Mouse (Mus musculus) lung, adult 2 months (tissue): ENCODE data around the gene Iqcf1.

Experiments
- CTCF ChIP-seq: fragments of 200-500 bp; IDR thresholded peaks from 2 replicates; pipeline ENCODE4 v1.5.1; 2011; ENCODE audit warnings: mild to moderate bottlenecking, low read length, control low read depth; ENCODE audit not compliant: insufficient read depth
- POLR2A ChIP-seq: fragments of 200-500 bp; IDR thresholded peaks from 2 replicates; pipeline ENCODE4 v1.6.1; 2011; ENCODE audit warnings: low read depth, mild to moderate bottlenecking, control low read depth, low read length, borderline replicate concordance; ENCODE audit errors: extremely low read depth

DNA sequence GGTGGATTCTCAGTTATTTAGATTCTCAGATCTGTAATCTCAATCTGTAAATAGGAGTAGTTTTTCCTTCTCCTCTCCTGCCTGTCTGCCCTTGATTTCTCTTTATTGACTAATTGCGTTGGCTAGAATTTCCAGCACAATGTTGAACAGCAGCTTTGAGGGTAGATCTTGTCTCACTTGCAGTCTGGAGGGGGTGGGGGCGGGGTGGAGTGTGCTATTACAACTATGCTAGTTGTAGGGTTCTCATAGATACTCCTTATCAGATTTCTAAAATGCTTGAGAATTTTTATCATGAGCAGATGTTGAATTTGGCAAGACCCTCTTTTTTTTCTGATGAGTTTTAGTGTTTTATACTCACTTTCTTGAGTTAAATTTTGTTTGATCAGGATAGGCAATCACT is 19.7 kb downstream of the Iqcf1 start:
- TF ChIP-seq CTCF (no peak), POLR2A (no peak)
